In genomic region chr15:85610120-85610519, GRCm38 (mm10) we compare ENCODE assay signal across 9 mouse cellular contexts. TPM values are rescaled to one million over a fixed set of nuclear protein-coding genes. Genes with fewer than 3 reads are reported as not detected.
DNase-seq lines count a peak whose midpoint lies in the region; ATAC-seq and TF ChIP-seq lines count a peak whose summit lies in the region.
"Had no signal": no experiment of that assay in that cellular context is flagged by ENCODE, and none has a peak within 500 bp of the region (broad histone marks: within the 10 kb centered on the region; RNA-seq: fewer than 3 reads in every experiment).

No protein-coding gene starts in this region.

- H3K9me3 ChIP-seq in midbrain, embryonic 16.5 days (replicated peaks; ENCODE audit: control insufficient read depth, low read length, poor library complexity, severe bottlenecking), result no peaks in the 10 kb centered on the region
- H3K9me3 ChIP-seq in midbrain, embryonic 13.5 days, result no peaks in the 10 kb centered on the region
- no peaks in the 10 kb centered on the region for H3K9me3 ChIP-seq in stomach, embryonic 16.5 days (replicated peaks; ENCODE audit: control insufficient read depth, low read length)

- H3K9ac ChIP-seq in midbrain, embryonic 16.5 days (ENCODE audit: low read depth, low read length), result no peak overlapping the region
- no peak overlapping the region for H3K9ac ChIP-seq in midbrain, embryonic 13.5 days (replicated peaks)
- no peak overlapping the region for H3K9ac ChIP-seq in stomach, embryonic 16.5 days (ENCODE audit: low read length)

- intact Hi-C loops in heart, postnatal 10 days (cut with DNase I), result loop anchor here (1.0 kb wide), 2 partner anchors 11 to 99 kb away; no protein-coding TSS in a partner anchor

- no peaks in the 10 kb centered on the region for H3K36me3 ChIP-seq in kidney, adult 2 months (ENCODE audit: control insufficient read depth, insufficient read depth, low read length)
- no peaks in the 10 kb centered on the region for H3K36me3 ChIP-seq in midbrain, embryonic 16.5 days (ENCODE audit: control insufficient read depth, insufficient read depth, low read length)
- H3K36me3 ChIP-seq in midbrain, embryonic 13.5 days, result no peaks in the 10 kb centered on the region
- H3K36me3 ChIP-seq in stomach, embryonic 16.5 days (ENCODE audit: control insufficient read depth, insufficient read depth, low read length), result no peaks in the 10 kb centered on the region

- no peaks in the 10 kb centered on the region for H3K27me3 ChIP-seq in kidney, adult 2 months (replicated peaks; ENCODE audit: control insufficient read depth, insufficient read depth, low read length)
- peaks cover 3% of the 10 kb centered on the region; the same call in 1 of the 2 replicates for H3K27me3 ChIP-seq in midbrain, embryonic 16.5 days (ENCODE audit: control insufficient read depth, insufficient read depth, low read depth, low read length)
- peaks cover 16% of the 10 kb centered on the region for H3K27me3 ChIP-seq in midbrain, embryonic 13.5 days
- no peaks in the 10 kb centered on the region for H3K27me3 ChIP-seq in stomach, embryonic 16.5 days (ENCODE audit: control insufficient read depth, insufficient read depth, low read length)

- no peak for TF ChIP-seq POLR2A in kidney, adult 2 months (IDR thresholded peaks at IDR 0.05; ENCODE audit: low read depth, low read length)

- ATAC-seq in midbrain, embryonic 16.5 days, result peak; percentile 1; the same call in 1 of the 2 replicates
- no peak for ATAC-seq in midbrain, embryonic 13.5 days
- no peak for ATAC-seq in stomach, embryonic 16.5 days (ENCODE audit: insufficient read depth, low FRiP score)

- H3K4me2 ChIP-seq in midbrain, embryonic 16.5 days (ENCODE audit: low read length), result no peak overlapping the region
- no peak overlapping the region for H3K4me2 ChIP-seq in midbrain, embryonic 13.5 days (replicated peaks)
- no peak overlapping the region for H3K4me2 ChIP-seq in stomach, embryonic 16.5 days (ENCODE audit: low read depth, low read length)

- TF ChIP-seq CTCF in kidney, adult 2 months (conservative IDR thresholded peaks at IDR 0.05; ENCODE audit: insufficient read depth, insufficient read length, low read depth, low read length), result no peak

- DNase-seq in heart, adult 11 months, result peak; percentile 97
- no peak for DNase-seq in heart, postnatal 10 days
- DNase-seq in kidney, postnatal 14 days, result peak; percentile 29
- DNase-seq in kidney, adult 2 months, result no peak
- DNase-seq in spleen, postnatal 14 days (ENCODE audit: low spot score in 2 of 2), result no peak

- H3K4me3 ChIP-seq in kidney, adult 2 months (ENCODE audit: insufficient read depth, low read depth, low read length), result no peak overlapping the region
- H3K4me3 ChIP-seq in midbrain, embryonic 16.5 days (ENCODE audit: low read depth, low read length), result no peak overlapping the region
- no peak overlapping the region for H3K4me3 ChIP-seq in midbrain, embryonic 13.5 days (replicated peaks)
- no peak overlapping the region for H3K4me3 ChIP-seq in stomach, embryonic 16.5 days (replicated peaks; ENCODE audit: low read length)

- peaks cover 33% of the 10 kb centered on the region for H3K4me1 ChIP-seq in kidney, adult 2 months (ENCODE audit: control insufficient read depth, insufficient read depth, low read length)
- H3K4me1 ChIP-seq in midbrain, embryonic 16.5 days (ENCODE audit: control insufficient read depth, insufficient read depth, low read length), result peaks cover 4% of the 10 kb centered on the region
- peaks cover 28% of the 10 kb centered on the region for H3K4me1 ChIP-seq in midbrain, embryonic 13.5 days (replicated peaks)
- H3K4me1 ChIP-seq in stomach, embryonic 16.5 days (ENCODE audit: control insufficient read depth, insufficient read depth, low read length), result peaks cover 42% of the 10 kb centered on the region

- H3K27ac ChIP-seq in kidney, adult 2 months (ENCODE audit: insufficient read depth, low read depth, low read length), result no peak overlapping the region
- H3K27ac ChIP-seq in midbrain, embryonic 16.5 days (ENCODE audit: low read length), result peak overlapping the region; percentile 31; the same call in 1 of the 2 replicates
- no peak overlapping the region for H3K27ac ChIP-seq in midbrain, embryonic 13.5 days
- H3K27ac ChIP-seq in stomach, embryonic 16.5 days (ENCODE audit: low read length), result peak overlapping the region; percentile 51

- WGBS in kidney, adult 2 months, result 51% methylated on average over 5 of the region's 5 CpGs
- WGBS in midbrain, embryonic 16.5 days, result 68% methylated on average over 5 of the region's 5 CpGs
- WGBS in midbrain, embryonic 13.5 days, result 59% methylated on average over 5 of the region's 5 CpGs
- 57% methylated on average over 5 of the region's 5 CpGs for whole genome bisulfite sequencing in stomach, embryonic 16.5 days

RNA-seq across cellular contexts. Expression of gene Wnt7b, which starts 27.8 kb away (rescaled TPM):
- total RNA-seq in heart, postnatal 10 days (2021), result under 1 TPM; 0.22 to 0.25 TPM
- polyA plus RNA-seq in kidney, adult 2 months (2012; rRNA removed), result 12.8 and 14.2 TPM in 2 replicates
- polyA plus RNA-seq in midbrain, embryonic 16.5 days (2015; fragmentation: Nextera tagmentation; extraction: Ambion mirVana), result 22.6 and 25.3 TPM in 2 replicates
- polyA plus RNA-seq in midbrain, embryonic 13.5 days (2015; fragmentation: Nextera tagmentation; extraction: Ambion mirVana), result 55.9 and 63.4 TPM in 2 replicates
- 3.4 and 4.8 TPM in 2 replicates for polyA plus RNA-seq in stomach, embryonic 16.5 days (2015; fragmentation: Nextera tagmentation; extraction: Ambion mirVana)
- total RNA-seq: MEL had no signal

Comparison
In these comparisons a context has a peak if more than half of its experiments do, and no peak if none do; other contexts are left out.
1. DNase-seq: peak in heart, adult 11 months (single experiment) and kidney, postnatal 14 days (single experiment); none in heart, postnatal 10 days (0 of 2), kidney, adult 2 months (single experiment) and spleen, postnatal 14 days (0 of 2).
2. H3K27ac ChIP-seq: peak in midbrain, embryonic 16.5 days (single experiment) and stomach, embryonic 16.5 days (single experiment); none in kidney, adult 2 months (single experiment) and midbrain, embryonic 13.5 days (single experiment).